Mouse (Mus musculus) liver, postnatal 0 days (tissue): Measurements from ENCODE around the gene Oaz1. TPM values are rescaled to one million over a fixed set of nuclear protein-coding genes. Genes with fewer than 3 reads are reported as not detected.

Experiments used
- ATAC-seq: fragments of 200-750 bp; cut with Nextera tagmentation; 2 replicates; pipeline ENCODE4 v1.8.0; 2017; ENCODE audit warnings: mild to moderate bottlenecking, moderate library complexity
- DNase-seq: peaks from one replicate; pipeline ENCODE4 v3.0.0-alpha.2; 2016
- H3K27ac ChIP-seq: fragments of 300-500 bp; sonication (generic); 2 replicates; pipeline ENCODE4 v1.5.1; 2014; ENCODE audit warnings: antibody characterized with exemption, moderate library complexity, mild to moderate bottlenecking, low read depth
- H3K27me3 ChIP-seq: fragments of 300-500 bp; sonication (generic); 2 replicates; pipeline ENCODE4 v1.6.1; 2014; ENCODE audit warnings: low read length, control low read depth, mixed read lengths; ENCODE audit not compliant: insufficient read depth
- H3K36me3 ChIP-seq: fragments of 300-500 bp; sonication (generic); replicated peaks from 2 replicates; pipeline ENCODE4 v1.6.1; 2014; ENCODE audit warnings: mild to moderate bottlenecking, control low read depth, low read length, moderate library complexity, mixed read lengths; ENCODE audit not compliant: insufficient read depth
- H3K4me1 ChIP-seq: fragments of 300-500 bp; sonication (generic); 2 replicates; pipeline ENCODE4 v1.6.1; 2014; ENCODE audit warnings: antibody characterized with exemption, mild to moderate bottlenecking, control low read depth; ENCODE audit not compliant: insufficient read depth
- H3K4me2 ChIP-seq: fragments of 300-500 bp; sonication (generic); 2 replicates; pipeline ENCODE4 v1.6.1; 2014; ENCODE audit warnings: low read depth, mild to moderate bottlenecking, low read length, moderate library complexity, mixed read lengths
- H3K4me3 ChIP-seq: fragments of 300-500 bp; sonication (generic); 2 replicates; pipeline ENCODE4 v1.5.1; 2014; ENCODE audit warnings: low read depth, low read length
- H3K9ac ChIP-seq: fragments of 300-500 bp; sonication (generic); replicated peaks from 2 replicates; pipeline ENCODE4 v1.6.1; 2014; ENCODE audit warnings: mild to moderate bottlenecking, moderate library complexity
- H3K9me3 ChIP-seq: fragments of 300-500 bp; sonication (generic); 2 replicates; pipeline ENCODE4 v1.6.1; 2016; ENCODE audit warnings: mild to moderate bottlenecking, control low read depth, low read length, mixed read lengths
- CTCF ChIP-seq: sonication (generic); IDR thresholded peaks from 2 replicates; pipeline ENCODE4 v1.5.1; 2016; ENCODE audit warnings: antibody characterized with exemption, low read depth
- EP300 ChIP-seq: IDR thresholded peaks from 2 replicates; pipeline ENCODE4 v1.6.1; 2016; ENCODE audit warnings: antibody characterized with exemption, low read depth, mild to moderate bottlenecking
- WGBS: fragments of 180-500 bp; shearing (Covaris S2); extraction: QIAGEN DNeasy Blood & Tissue Kit; methylation state at CpG from one replicate; pipeline ENCODE4 v1.1.7; 2014; ENCODE audit not compliant: insufficient replicate concordance; 5-methylcytosine and 5-hydroxymethylcytosine counted together
- microRNA counts: library from miRNA; unstranded; fragments of <30 nt; microRNA quantifications from one replicate; lab custom pipeline; 2015
- microRNA-seq: library from miRNA; unstranded; fragments of <30 nt; microRNA quantifications from one replicate; pipeline ENCODE4, GENCODE M21; 2016
- polyA plus RNA-seq: library from polyadenylated mRNA; unstranded; fragments of >200 nt; fragmentation: Nextera tagmentation; extraction: Ambion mirVana; gene quantifications from 2 replicates; pipeline ENCODE4 v1.2.1, GENCODE M21; 2015

Gene Oaz1
- polyA plus RNA-seq, 1 experiment from 2014 or later = 1,029 TPM

DNA sequence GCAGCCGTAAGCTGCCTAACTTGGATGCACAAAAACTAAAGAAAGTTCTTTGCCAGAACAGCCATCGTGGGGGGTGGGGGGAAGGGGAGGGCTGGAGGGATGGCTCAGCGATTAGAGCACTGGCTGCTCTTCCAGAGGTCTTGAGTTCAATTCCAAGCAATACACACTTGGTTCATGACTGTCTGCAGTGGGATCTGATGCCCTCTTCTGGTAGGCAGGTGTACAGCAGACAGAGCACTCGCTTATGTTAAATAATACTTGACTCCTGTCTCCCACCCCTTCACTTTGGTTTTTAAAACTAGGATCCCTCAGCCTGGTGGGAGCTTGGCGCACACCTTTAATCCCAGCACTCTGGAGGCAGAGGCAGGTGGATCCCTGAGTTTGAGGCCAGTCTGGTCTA, 49.6 kb downstream of the Oaz1 start:
- peak; percentile 74 for DNase-seq
- Histone ChIP-seq H3K36me3 (no peaks in the 10 kb centered on the region), H3K4me3 (no peak overlapping the region), H3K4me2 (no peak overlapping the region), H3K27ac (0 out of 2 replicates have a peak overlapping the region, but pooled peaks have one; percentile 5), H3K4me1 (peaks cover 5% of the 10 kb centered on the region; the same call in 1 of the 2 replicates), H3K9ac (no peak overlapping the region; the same call in 1 of the 2 replicates), H3K9me3 (no peaks in the 10 kb centered on the region), H3K27me3 (peaks cover 2% of the 10 kb centered on the region; the same call in 1 of the 2 replicates)
- no peak for TF ChIP-seq EP300
- peak; percentile 94 for TF ChIP-seq CTCF
- ATAC-seq = peak; percentile 8; the same call in 1 of the 2 replicates
- WGBS = 32% methylated on average over 5 of the region's 5 CpGs

DNA sequence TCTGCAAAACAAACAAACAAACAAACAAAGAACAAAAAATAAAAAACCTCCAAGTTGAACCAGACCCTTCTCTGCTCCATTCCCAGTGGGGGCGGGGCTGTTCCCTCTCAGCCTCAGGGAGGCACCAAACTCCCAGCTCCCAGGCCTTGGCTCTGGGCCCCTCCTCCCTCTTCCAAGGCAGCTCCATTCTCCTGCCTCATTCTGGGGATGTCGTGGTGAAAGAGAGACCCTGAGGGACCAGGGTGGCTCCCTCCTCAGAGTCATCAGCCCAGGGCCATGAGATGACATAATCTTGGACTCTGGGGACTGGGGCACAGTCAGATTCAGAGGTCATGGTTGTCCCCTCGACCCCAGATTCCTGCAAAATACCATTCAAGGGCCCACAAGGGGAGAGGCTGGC, 50.1 kb downstream of the Oaz1 start:
- DNase-seq = no peak
- H3K36me3 ChIP-seq = no peaks in the 10 kb centered on the region
- peaks cover 2% of the 10 kb centered on the region; the same call in 1 of the 2 replicates for H3K27me3 ChIP-seq
- 0 out of 2 replicates have a peak overlapping the region, but pooled peaks have one; percentile 5 for H3K27ac ChIP-seq
- H3K9me3 ChIP-seq = no peaks in the 10 kb centered on the region
- no peak for ATAC-seq
- H3K9ac ChIP-seq = no peak overlapping the region
- 42% methylated on average over 3 of the region's 3 CpGs for WGBS
- TF ChIP-seq EP300 (no peak), CTCF (no peak)
- H3K4me1 ChIP-seq = peaks cover 5% of the 10 kb centered on the region; the same call in 1 of the 2 replicates
- no peak overlapping the region for H3K4me2 ChIP-seq
- no peak overlapping the region for H3K4me3 ChIP-seq

MicroRNAs within 50 kb of the gene (microRNA counts, 519-probe panel; counts per million panel counts)
- microRNA mmu-miR-1982 (lab: Ali Mortazavi, UCI) = not detected

Small RNA genes lying within 50 kb of the gene (microRNA-seq; reads per million reads assigned to microRNA genes)
- gene Mir1982 = 9.7 reads per million, percentile 17 among the genes with 10 or more reads in this experiment

Other genes starting within 250 kb of the Oaz1 start
- gene Klf16, start 249.3 kb upstream of the Oaz1 start, polyA plus RNA-seq = 6.1 and 6.5 TPM in 2 replicates
- gene Abhd17a, start 236.3 kb upstream of the Oaz1 start, polyA plus RNA-seq = 50.2 and 59.3 TPM in 2 replicates
- gene Scamp4, start 223.8 kb upstream of the Oaz1 start, polyA plus RNA-seq = 27.5 and 29.2 TPM in 2 replicates
- 2.1 and 2.6 TPM in 2 replicates for gene Adat3, start 223.8 kb upstream of the Oaz1 start, polyA plus RNA-seq
- gene Gm49322, start 220.6 kb upstream of the Oaz1 start, polyA plus RNA-seq = 0.20 and 0.52 TPM in 2 replicates
- gene Csnk1g2, start 203.8 kb upstream of the Oaz1 start, polyA plus RNA-seq = 41.4 and 45.8 TPM in 2 replicates
- gene Btbd2, start 169.6 kb upstream of the Oaz1 start, polyA plus RNA-seq = 10.7 and 11.5 TPM in 2 replicates
- gene Mknk2, start 148.5 kb upstream of the Oaz1 start, polyA plus RNA-seq = 45.8 and 46.1 TPM in 2 replicates
- gene Mob3a, start 124.7 kb upstream of the Oaz1 start, polyA plus RNA-seq = 14.7 and 17.3 TPM in 2 replicates
- gene Izumo4, start 124.5 kb upstream of the Oaz1 start, polyA plus RNA-seq = 7.9 and 10.4 TPM in 2 replicates
- 16.4 and 19.0 TPM in 2 replicates for gene Ap3d1, start 84.4 kb upstream of the Oaz1 start, polyA plus RNA-seq
- 4.6 TPM in 2 replicates for gene Dot1l, start 71.5 kb upstream of the Oaz1 start, polyA plus RNA-seq
- 20.9 and 22.2 TPM in 2 replicates for gene Sf3a2, start 28.5 kb upstream of the Oaz1 start, polyA plus RNA-seq
- gene Plekhj1, start 28.0 kb upstream of the Oaz1 start, polyA plus RNA-seq = 42.0 and 43.7 TPM in 2 replicates
- 0.06 TPM in 1 of 2 replicates, not detected in the other for gene Amh, start 21.4 kb upstream of the Oaz1 start, polyA plus RNA-seq
- 1.6 TPM in 1 of 2 replicates, not detected in the other for gene Jsrp1, start 13.2 kb upstream of the Oaz1 start, polyA plus RNA-seq
- gene Lingo3, start 17.4 kb downstream of the Oaz1 start, polyA plus RNA-seq = not detected in 2 replicates
- gene Lsm7, start 28.6 kb downstream of the Oaz1 start, polyA plus RNA-seq = 104 and 108 TPM in 2 replicates
- 27.6 and 27.7 TPM in 2 replicates for gene Sppl2b, start 28.6 kb downstream of the Oaz1 start, polyA plus RNA-seq
- 0.12 TPM in 2 replicates for gene Tmprss9, start 45.2 kb downstream of the Oaz1 start, polyA plus RNA-seq
- gene Timm13, start 74.3 kb downstream of the Oaz1 start, polyA plus RNA-seq = 242 and 244 TPM in 2 replicates
- 5.4 and 6.5 TPM in 2 replicates for gene Lmnb2, start 91.6 kb downstream of the Oaz1 start, polyA plus RNA-seq
- gene Gadd45b, start 103.4 kb downstream of the Oaz1 start, polyA plus RNA-seq = 17.3 and 18.7 TPM in 2 replicates
- gene Gng7, start 188.3 kb downstream of the Oaz1 start, polyA plus RNA-seq = 1.3 TPM in 2 replicates
- not detected in 2 replicates for gene Diras1, start 199.0 kb downstream of the Oaz1 start, polyA plus RNA-seq
- gene Slc39a3, start 210.8 kb downstream of the Oaz1 start, polyA plus RNA-seq = 4.6 and 4.7 TPM in 2 replicates
- gene Sgta, start 233.5 kb downstream of the Oaz1 start, polyA plus RNA-seq = 50.2 and 50.6 TPM in 2 replicates
- gene Thop1, start 243.4 kb downstream of the Oaz1 start, polyA plus RNA-seq = 7.4 and 8.1 TPM in 2 replicates